Mouse (Mus musculus): ENCODE results near the gene Gprasp1. TPM values are rescaled to one million over a fixed set of nuclear protein-coding genes. Genes with fewer than 3 reads are reported as not detected.
"Not testable (repeated sequence)": the region's sequence is repeated elsewhere in the genome, so short reads cannot be mapped to it uniquely, and the experiment has no call there.

The Gprasp1 gene
- 100 to 1,000 TPM; 334 to 352 TPM for total RNA-seq (2021)

GRCm38 (mm10) chrX:135742304-135743055, at the start of gene Gprasp1, which contains the start of gene Armcx5:
TSS of gene Gprasp1 (plus strand) at chrX:135742733.
TSS of gene Armcx5 (plus strand) at chrX:135742733.
- peak; percentile 86 to 93 for DNase-seq (ENCODE audit: low spot score in 2 of 2)
- intact Hi-C loops (cut with DNase I): loop anchor here (10.0 kb wide), 1 partner anchor 52 kb away; the partner anchor contains the start of gene Bhlhb9

DNA sequence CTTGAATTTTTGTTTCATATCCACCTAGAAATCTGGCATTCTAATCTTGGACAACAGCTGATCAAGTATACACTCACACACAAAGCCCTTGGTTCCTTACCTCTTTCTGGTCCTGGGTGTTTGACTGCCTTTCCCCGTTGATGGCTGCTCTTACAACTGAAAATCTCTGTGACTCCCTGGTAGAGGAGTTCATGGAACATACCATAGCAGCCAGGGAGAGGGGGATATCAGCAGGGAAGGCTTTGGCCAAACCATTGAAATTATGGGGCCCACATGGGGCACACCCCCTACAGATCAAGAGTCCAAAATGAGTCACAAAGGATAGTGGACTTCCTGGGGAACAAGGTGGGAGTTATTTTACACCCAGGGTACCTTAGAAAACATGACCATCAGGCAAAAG, 48.9 kb upstream of the Gprasp1 start, which contains the start of gene Tcp11x2:
Tcp11x2 (minus strand) TSS at position 158 of the 400 bp plus-strand sequence.
- DNase-seq (ENCODE audit: low spot score in 2 of 2): no peak
- intact Hi-C loops (cut with DNase I): no loop called here

GRCm38 (mm10) chrX:135703111-135703510, 39.4 kb upstream of the Gprasp1 start:
- intact Hi-C loops (cut with DNase I): no loop called here
- no peak for DNase-seq (ENCODE audit: low spot score in 2 of 2)

- intact Hi-C loops (cut with DNase I): no loop called here
- DNase-seq (ENCODE audit: low spot score in 2 of 2): peak in 1 of 2 experiments; percentile 3
These were observed 38.2 kb upstream of the Gprasp1 start for GRCm38 (mm10) chrX:135704349-135704748.

DNA sequence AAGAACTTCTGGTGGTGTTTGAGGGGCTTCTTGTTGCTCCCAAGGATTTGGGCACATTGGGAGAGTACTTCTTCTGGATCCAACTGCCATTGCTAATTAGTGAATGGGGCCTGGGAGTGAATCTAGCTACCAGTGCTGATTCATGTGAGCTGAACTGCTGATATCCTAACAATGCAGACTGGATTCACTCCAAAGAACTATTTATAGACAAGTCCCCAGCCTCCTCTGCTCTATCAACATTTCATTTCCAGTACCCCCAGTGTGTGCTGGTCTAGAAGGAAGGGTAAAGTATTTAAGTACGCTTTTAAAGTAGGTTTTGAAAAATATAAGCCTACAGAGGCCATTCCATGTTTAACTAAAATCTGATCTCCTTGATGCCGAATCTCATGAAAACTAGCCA, 29.7 kb upstream of the Gprasp1 start:
- DNase-seq (ENCODE audit: low spot score in 2 of 2): no peak
- intact Hi-C loops (cut with DNase I): no loop called here

DNA sequence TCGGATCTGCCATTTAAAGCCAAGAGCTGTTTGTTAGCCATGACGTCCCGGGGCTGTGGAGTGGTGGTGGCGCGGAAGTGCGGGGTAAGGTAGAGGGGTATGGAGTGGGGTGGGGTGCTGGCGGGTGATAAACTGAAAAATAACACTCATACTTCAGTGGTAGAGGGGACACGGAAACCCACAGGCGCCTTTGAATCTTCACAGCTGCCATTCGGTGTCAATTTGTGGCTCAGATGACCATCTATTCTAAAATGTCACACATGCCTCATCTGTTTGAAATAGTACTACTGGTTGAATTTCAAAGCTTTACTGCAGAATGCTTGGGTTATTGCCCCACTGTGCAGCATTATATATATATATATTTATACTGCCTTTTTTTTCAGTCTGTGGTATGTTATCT, 17.4 kb upstream of the Gprasp1 start, which contains the start of gene Tmsb15a:
Tmsb15a (minus strand) TSS at position 101 of the 400 bp plus-strand sequence.
- DNase-seq (ENCODE audit: low spot score in 2 of 2): no peak
- intact Hi-C loops (cut with DNase I): no loop called here

DNA sequence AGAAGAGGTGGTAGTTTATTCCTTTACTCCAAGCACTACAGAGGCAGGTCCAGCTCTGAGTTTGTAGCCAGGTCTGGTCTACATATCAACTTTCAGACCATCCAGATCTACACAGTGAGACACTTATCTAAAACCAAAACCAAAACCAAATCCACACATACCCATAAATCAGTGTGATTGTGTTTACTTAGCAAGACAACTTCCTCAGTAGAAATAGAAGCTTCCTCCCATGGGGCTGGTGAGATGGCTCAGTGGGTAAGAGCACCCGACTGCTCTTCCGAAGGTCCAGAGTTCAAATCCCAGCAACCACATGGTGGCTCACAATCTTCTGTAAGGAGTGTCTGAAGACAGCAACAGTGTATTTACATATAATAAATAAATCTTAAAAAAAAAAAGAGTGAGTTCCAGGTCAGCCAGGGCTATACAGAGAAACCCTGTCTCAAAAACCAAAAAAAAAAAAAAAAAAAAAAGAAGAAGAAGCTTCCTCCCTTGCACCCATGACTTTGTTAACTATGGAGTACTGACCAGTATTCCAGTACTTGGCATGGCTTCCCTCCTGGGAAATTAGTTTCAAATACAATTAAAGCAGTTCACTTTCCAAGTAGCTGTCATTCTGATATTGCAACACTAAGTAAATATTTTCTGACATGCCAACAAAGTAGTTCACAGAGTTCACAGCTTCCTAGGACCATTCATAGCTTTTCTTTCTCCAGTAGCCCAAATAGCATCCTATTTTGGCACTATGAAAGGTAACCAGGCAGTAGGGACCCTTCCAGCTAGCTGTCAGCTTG, 3.6 kb upstream of the Gprasp1 start:
- intact Hi-C loops (cut with DNase I): no loop called here
- DNase-seq (ENCODE audit: low spot score in 2 of 2): no peak

DNA sequence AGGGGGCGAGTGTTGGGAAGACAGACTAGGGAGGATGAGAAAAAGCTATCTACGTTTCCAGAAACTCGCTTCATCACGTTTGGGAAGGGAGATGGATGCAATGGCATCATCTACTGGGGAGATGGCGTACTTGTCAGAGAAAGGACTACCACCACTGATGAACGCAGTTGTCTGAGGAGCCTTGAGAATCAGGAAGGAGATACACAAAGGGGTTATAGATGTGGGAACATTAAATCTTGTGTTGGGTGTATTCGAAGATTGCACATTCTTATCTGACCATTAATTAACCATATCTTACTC, 473 bp downstream of the Gprasp1 start:
- no peak for DNase-seq (ENCODE audit: low spot score in 2 of 2)
- intact Hi-C loops (cut with DNase I): loop anchor here (10.0 kb wide), 1 partner anchor 52 kb away; the partner anchor contains the start of gene Bhlhb9

DNA sequence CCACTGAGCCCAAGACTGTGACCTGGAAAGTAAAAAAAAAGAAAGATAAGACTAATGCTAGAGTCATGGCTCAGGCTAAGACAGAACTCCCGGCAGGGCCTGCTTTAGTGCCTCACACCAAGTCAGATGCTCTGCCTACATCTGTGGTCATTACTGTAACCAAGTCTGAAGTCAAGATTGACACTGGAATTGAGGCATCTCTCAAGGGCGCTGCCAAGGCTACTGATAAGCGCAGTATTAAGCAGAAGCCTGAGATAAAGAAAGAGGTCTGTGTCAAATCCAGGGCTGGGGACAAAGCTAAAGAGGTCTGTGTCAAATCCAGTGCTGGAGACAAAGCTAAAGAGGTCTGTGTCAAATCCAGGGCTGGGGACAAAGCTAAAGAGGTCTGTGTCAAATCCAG, 2.8 kb downstream of the Gprasp1 start:
- intact Hi-C loops (cut with DNase I): loop anchor here (10.0 kb wide), 1 partner anchor 49 kb away; the partner anchor contains the start of gene Bhlhb9
- DNase-seq (ENCODE audit: low spot score in 2 of 2): not testable (repeated sequence)

DNA sequence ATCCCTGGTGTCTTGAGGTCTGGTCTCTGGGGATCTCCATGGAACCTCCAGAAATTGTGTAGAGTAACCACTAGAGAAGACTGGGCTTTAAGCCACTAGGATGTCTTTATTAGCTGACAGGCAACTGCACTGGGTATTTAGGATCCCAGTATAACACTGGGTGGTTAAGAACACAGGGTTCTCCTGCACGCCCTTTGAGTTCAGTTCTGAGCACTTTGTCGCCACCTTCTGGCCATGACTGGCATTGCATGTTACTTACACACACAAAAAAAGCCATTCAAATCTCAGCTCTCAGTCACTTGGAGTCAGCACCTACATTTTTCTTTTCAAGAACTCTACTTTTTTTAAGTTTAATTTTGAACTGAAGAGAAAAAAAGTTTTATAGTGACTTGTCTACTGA, 10.3 kb downstream of the Gprasp1 start:
- peak; percentile 69 to 79 for DNase-seq (ENCODE audit: low spot score in 2 of 2)
- intact Hi-C loops (cut with DNase I): no loop called here

DNA sequence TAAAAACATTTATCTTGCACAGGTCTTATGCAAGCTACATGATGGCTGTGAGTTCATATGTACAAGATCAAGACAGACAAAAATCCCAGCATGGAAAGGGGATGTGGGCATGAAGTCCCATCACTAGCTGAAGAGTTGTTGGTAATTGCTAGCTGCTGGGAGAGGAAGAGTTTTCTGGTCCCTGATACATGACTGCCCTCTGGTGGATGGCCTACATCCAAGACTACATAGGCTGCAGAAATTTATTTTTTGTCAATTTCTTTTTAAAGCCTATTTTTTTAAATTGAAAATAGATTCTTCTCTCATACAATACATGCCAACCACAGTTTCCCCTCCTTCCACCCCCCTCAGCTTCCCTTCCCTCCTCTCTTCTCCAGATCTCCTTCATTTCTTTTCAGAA, 19.2 kb downstream of the Gprasp1 start:
- intact Hi-C loops (cut with DNase I): loop anchor here (5.0 kb wide), 1 partner anchor 36 kb away; the partner anchor contains the start of gene Bhlhb9
- DNase-seq (ENCODE audit: low spot score in 2 of 2): peak; percentile 28 to 39

GRCm38 (mm10) chrX:135768043-135768548, 25.6 kb downstream of the Gprasp1 start:
- DNase-seq (ENCODE audit: low spot score in 2 of 2): no peak
- intact Hi-C loops (cut with DNase I): no loop called here

DNA sequence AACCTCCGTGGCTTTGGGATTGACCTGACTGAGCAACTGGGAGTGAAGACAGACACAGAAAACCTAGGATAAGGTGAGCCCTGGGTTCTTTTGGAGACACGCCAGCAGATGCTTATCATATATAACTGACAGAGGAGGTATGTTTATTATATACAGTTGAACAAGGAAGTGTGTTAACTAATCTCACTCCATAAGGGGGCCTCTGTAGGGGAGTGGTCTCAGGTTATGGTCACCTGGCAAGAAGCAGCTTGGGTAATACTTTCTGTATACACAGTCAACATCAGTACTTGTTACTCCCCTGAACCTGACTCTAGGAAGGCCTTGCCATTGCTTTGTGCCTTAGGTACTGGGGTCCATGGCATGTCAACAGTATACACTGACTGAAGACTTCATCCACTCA, 26.0 kb downstream of the Gprasp1 start:
- intact Hi-C loops (cut with DNase I): no loop called here

GRCm38 (mm10) chrX:135791536-135791935, 49.0 kb downstream of the Gprasp1 start:
- intact Hi-C loops (cut with DNase I): loop anchor here (10.0 kb wide), 1 partner anchor 47 kb away; the partner anchor contains the start of genes Armcx5 and Gprasp1
- no peak for DNase-seq (ENCODE audit: low spot score in 2 of 2)

More for the DNA sequence above, 26.0 kb downstream of the Gprasp1 start:
- no peak for DNase-seq (ENCODE audit: low spot score in 2 of 2)

DNA sequence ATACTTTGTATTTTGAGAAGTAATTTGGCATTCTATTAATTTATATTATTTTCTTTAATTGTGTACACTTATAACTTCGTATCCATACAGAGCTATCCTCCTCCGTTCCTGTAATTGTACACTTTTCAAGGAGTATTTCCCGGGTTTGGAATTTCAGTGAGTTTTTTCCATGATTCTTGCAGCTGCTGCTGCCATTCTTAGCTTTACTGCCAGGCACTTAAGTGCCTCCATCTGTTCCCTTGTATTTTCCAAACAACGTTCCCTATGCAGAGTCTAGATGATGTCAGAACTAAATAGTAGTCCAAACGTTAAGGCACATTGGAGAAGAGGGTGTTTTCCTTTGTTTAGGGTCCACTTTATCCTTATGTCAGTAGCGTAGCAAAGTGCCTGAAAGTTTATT, 49.8 kb downstream of the Gprasp1 start:
- intact Hi-C loops (cut with DNase I): loop anchor here (10.0 kb wide), 1 partner anchor 48 kb away; the partner anchor contains the start of genes Armcx5 and Gprasp1
- peak in 1 of 2 experiments; percentile 49 for DNase-seq (ENCODE audit: low spot score in 2 of 2)

DNA sequence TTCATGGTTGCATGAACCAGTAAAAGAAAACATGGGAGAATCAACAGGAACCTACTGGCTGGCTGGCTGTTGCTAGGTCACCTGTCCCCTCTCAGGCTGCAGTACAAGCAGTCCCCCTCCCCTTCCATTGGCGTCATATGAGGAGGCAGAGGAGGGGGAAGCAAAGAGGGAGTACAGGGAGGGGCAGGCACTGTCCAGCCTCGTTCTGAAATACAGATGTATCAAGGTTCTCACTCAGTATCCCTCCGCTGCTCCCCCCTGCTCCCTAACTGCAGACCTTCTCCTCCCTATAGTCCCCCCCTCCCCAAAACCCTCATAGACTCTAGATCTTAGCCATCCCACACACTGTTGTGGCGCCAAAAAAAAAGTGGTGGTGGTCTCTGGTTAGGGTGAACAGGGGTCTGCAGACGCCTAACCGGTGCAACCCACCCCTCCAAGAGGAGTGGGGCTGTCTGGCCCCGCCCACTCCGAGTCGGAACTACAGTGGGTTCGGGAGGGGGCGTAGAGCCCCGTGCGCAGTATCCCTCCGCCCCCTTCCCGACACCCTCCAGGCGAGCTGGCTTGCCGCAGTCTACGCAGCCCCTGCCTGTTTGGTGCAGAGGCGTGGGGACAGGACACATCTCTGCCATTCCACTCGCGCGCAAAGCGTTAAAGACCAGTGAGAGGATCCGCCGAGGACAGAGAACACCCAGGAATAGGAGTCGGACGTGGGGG, 53.2 kb downstream of the Gprasp1 start:
- intact Hi-C loops (cut with DNase I): loop anchor here (5.0 to 10.0 kb wide), 2 partner anchors 33 to 51 kb away; partner anchors contain the start of genes Armcx5 and Gprasp1
- peak; percentile 62 to 64 for DNase-seq (ENCODE audit: low spot score in 2 of 2)

DNA sequence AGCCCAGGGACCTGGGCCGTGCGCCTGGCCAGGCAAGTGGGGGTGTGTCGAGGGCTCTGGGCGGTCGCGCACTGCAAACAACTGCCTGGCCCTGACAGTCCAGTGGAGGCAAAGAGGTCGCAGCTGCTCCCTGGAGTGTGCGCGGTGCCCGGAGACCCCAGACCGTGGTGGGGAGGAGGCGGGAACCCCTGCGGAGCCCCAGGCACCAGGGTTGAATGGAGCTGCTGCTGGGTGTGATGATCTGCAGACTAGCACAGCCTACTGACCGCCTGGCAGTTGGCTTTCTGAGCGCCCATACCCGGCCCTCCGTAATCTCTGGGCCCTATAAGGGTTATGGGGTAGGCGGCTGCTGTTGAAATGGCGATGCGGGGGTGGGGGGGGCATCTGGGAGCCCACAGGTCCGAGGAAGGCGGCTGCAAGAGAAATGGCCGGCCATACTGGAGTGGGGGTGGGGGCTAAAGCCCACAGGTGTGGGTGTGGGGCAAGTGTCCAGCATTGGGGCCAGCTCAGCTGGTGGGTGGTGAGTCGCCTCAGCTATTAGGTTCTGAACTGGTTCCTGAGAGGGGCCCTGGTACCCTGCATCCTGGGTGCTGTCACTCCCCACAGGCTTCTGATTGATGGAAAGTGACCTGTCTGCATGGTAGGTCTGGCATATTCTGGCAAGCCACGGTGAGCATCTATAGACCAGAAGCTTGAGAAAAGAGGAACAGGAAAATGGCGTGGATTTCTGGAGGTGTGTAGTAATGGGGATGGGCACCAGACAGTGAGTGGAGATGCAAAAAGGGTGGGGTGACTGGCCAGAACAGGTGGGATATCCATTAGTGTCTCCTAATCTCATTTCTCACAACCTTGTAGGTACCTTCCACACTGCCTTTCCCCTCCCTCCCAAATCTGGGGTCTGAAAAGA, 54.0 kb downstream of the Gprasp1 start:
- intact Hi-C loops (cut with DNase I): loop anchor here (5.0 to 10.0 kb wide), 2 partner anchors 34 to 52 kb away; partner anchors contain the start of genes Armcx5 and Gprasp1
- not testable (repeated sequence) for DNase-seq (ENCODE audit: low spot score in 2 of 2)

GRCm38 (mm10) chrX:135797212-135797644, 54.7 kb downstream of the Gprasp1 start, which contains the start of gene Bhlhb9:
TSS of gene Bhlhb9 (plus strand) at chrX:135797594.
- intact Hi-C loops (cut with DNase I): loop anchor here (5.0 to 10.0 kb wide), 2 partner anchors 35 to 52 kb away; partner anchors contain the start of genes Armcx5 and Gprasp1
- peak in 1 of 2 experiments; percentile 75 for DNase-seq (ENCODE audit: low spot score in 2 of 2)

Data from left cerebral cortex, postnatal 25 days (tissue).